Mouse (Mus musculus) brain, embryonic 18.5 days (tissue): Measurements from ENCODE around the gene Rheb.
A peak's percentile ranks its signal among the peaks of the same experiment; 100 is the strongest.
"Not testable (repeated sequence)": the region's sequence is repeated elsewhere in the genome, so short reads cannot be mapped to it uniquely, and the experiment has no call there.

ENCODE experiments used
- DNase-seq: peaks from one replicate; pipeline ENCODE4 v3.0.0-alpha.2; 2012; ENCODE audit warnings: low read depth, low spot score

The Rheb gene

GRCm38 (mm10) chr5:24841662-24842273, 656 bp downstream of the Rheb start:
- DNase-seq, result peak; percentile 10

GRCm38 (mm10) chr5:24840975-24841431, 1.4 kb downstream of the Rheb start:
- no peak for DNase-seq

- DNase-seq, result no peak
Observed at GRCm38 (mm10) chr5:24834491-24834890, 7.9 kb downstream of the Rheb start.

GRCm38 (mm10) chr5:24831912-24832311, 10.5 kb downstream of the Rheb start:
- no peak for DNase-seq

- no peak for DNase-seq
Observed at GRCm38 (mm10) chr5:24828446-24828845, 14.0 kb downstream of the Rheb start.

GRCm38 (mm10) chr5:24827173-24827572, 15.3 kb downstream of the Rheb start:
- DNase-seq, result no peak

- no peak for DNase-seq
Observed at GRCm38 (mm10) chr5:24826056-24826770, 16.2 kb downstream of the Rheb start.

- DNase-seq, result no peak
Observed at GRCm38 (mm10) chr5:24825365-24826055, 16.9 kb downstream of the Rheb start.

- DNase-seq, result no peak
Observed at GRCm38 (mm10) chr5:24823864-24824405, 18.5 kb downstream of the Rheb start.

GRCm38 (mm10) chr5:24822781-24823180, 19.6 kb downstream of the Rheb start:
- DNase-seq, result no peak

- not testable (repeated sequence) for DNase-seq
Observed at GRCm38 (mm10) chr5:24822231-24822630, 20.2 kb downstream of the Rheb start.

- DNase-seq, result no peak
Observed at GRCm38 (mm10) chr5:24821403-24821841, 21.0 kb downstream of the Rheb start.

- DNase-seq, result no peak
Observed at GRCm38 (mm10) chr5:24820627-24821026, 21.8 kb downstream of the Rheb start.

GRCm38 (mm10) chr5:24817191-24817590, 25.2 kb downstream of the Rheb start:
- DNase-seq, result no peak

- no peak for DNase-seq
Observed at GRCm38 (mm10) chr5:24813946-24814345, 28.5 kb downstream of the Rheb start.

GRCm38 (mm10) chr5:24813005-24813404, 29.4 kb downstream of the Rheb start:
- DNase-seq, result no peak

- no peak for DNase-seq
Observed at GRCm38 (mm10) chr5:24805222-24805621, 37.2 kb downstream of the Rheb start.

GRCm38 (mm10) chr5:24804661-24805060, 37.8 kb downstream of the Rheb start:
- no peak for DNase-seq

- DNase-seq, result no peak
Observed at GRCm38 (mm10) chr5:24801841-24802624, 40.4 kb downstream of the Rheb start.

GRCm38 (mm10) chr5:24800416-24800815, 42.0 kb downstream of the Rheb start:
- DNase-seq, result no peak

GRCm38 (mm10) chr5:24798639-24799038, 43.8 kb downstream of the Rheb start:
- no peak for DNase-seq
